Mouse (Mus musculus): ENCODE measurements around the gene Mfn2.

GRCm38 (mm10) chr4:147865651-147866050 is 38.9 kb downstream of the Mfn2 start:
- TF ChIP-seq POLR2A (IDR thresholded peaks at IDR 0.05; ENCODE audit: low read depth, low read length) (no peak), CTCF (conservative IDR thresholded peaks at IDR 0.05 in 1 of 2, IDR thresholded peaks at IDR 0.05 in 1 of 2; ENCODE audit: low read depth in 2 of 2, low read length in 2 of 2) (no peak), SIN3A (IDR thresholded peaks at IDR 0.05; ENCODE audit: low read length) (no peak)

All from CH12.LX (cell line).